ENCODE assay signal across 14 mouse cellular contexts in genomic region chr3:51036700-51037306, GRCm38 (mm10).
"Had no signal": no experiment of that assay in that cellular context is flagged by ENCODE, and none has a peak within 500 bp of the region (broad histone marks: within the 10 kb centered on the region; RNA-seq: fewer than 3 reads in every experiment).

No protein-coding gene starts in this region.

- ATAC-seq: intestine, postnatal 0 days had no signal

- DNase-seq: kidney, adult 8-10 months; kidney, postnatal 25 days; layer of hippocampus, adult 9-11 months; layer of hippocampus, postnatal 36 days; liver, embryonic 13.5 days; lung, adult 2 months; midbrain, embryonic 14.5 days; right cerebral cortex, adult 18-20 months; right cerebral cortex, postnatal 25 days; thymus, adult 18-20 months; thymus, postnatal 14 days had no signal

- H3K9ac ChIP-seq: limb, embryonic 15.5 days; liver, embryonic 13.5 days had no signal

- H3K27ac ChIP-seq: limb, embryonic 15.5 days; liver, embryonic 13.5 days; midbrain, embryonic 10.5 days had no signal

- H3K36me3 ChIP-seq: limb, embryonic 15.5 days; liver, embryonic 13.5 days; midbrain, embryonic 10.5 days had no signal

- H3K9me3 ChIP-seq: limb, embryonic 15.5 days; liver, embryonic 13.5 days; midbrain, embryonic 10.5 days had no signal

- H3K4me1 ChIP-seq: limb, embryonic 15.5 days; liver, embryonic 13.5 days had no signal

- H3K4me2 ChIP-seq: limb, embryonic 15.5 days; liver, embryonic 13.5 days had no signal

- H3K27me3 ChIP-seq: limb, embryonic 15.5 days; liver, embryonic 13.5 days had no signal

- H3K4me3 ChIP-seq: limb, embryonic 15.5 days; liver, embryonic 13.5 days; midbrain, embryonic 10.5 days had no signal
